Mouse (Mus musculus) hindbrain, embryonic 14.5 days (tissue): Measurements from ENCODE around the gene Pkig. TPM values are rescaled to one million over a fixed set of nuclear protein-coding genes. Genes with fewer than 3 reads are reported as not detected.

Experiments
- ATAC-seq: fragments of 200-750 bp; cut with Nextera tagmentation; 2 replicates; pipeline ENCODE4 v1.8.0; 2017; ENCODE audit warnings: moderate number of reproducible peaks, mild to moderate bottlenecking, moderate TSS enrichment, moderate library complexity; ENCODE audit not compliant: low FRiP score
- DNase-seq: peaks from one replicate; pipeline ENCODE4 v3.0.0-alpha.2; 2015; ENCODE audit warnings: low spot score
- H3K27ac ChIP-seq: fragments of 300-500 bp; sonication (generic); 2 replicates; pipeline ENCODE4 v1.5.1; 2014; ENCODE audit warnings: mild to moderate bottlenecking, moderate library complexity
- H3K27me3 ChIP-seq: fragments of 300-500 bp; sonication (generic); 2 replicates; pipeline ENCODE4 v1.6.1; 2014; ENCODE audit warnings: mild to moderate bottlenecking, low read length, mixed read lengths; ENCODE audit not compliant: control insufficient read depth, insufficient read depth
- H3K36me3 ChIP-seq: fragments of 300-500 bp; sonication (generic); replicated peaks from 2 replicates; pipeline ENCODE4 v1.6.1; 2014; ENCODE audit not compliant: control insufficient read depth, insufficient read depth
- H3K4me1 ChIP-seq: fragments of 300-500 bp; sonication (generic); replicated peaks from 2 replicates; pipeline ENCODE4 v1.6.1; 2014; ENCODE audit warnings: antibody characterized with exemption, low read length, mixed read lengths; ENCODE audit not compliant: control insufficient read depth, insufficient read depth
- H3K4me2 ChIP-seq: fragments of 300-500 bp; sonication (generic); replicated peaks from 2 replicates; pipeline ENCODE4 v1.6.1; 2014; ENCODE audit warnings: mild to moderate bottlenecking, moderate library complexity
- H3K4me3 ChIP-seq: fragments of 300-500 bp; sonication (generic); replicated peaks from 2 replicates; pipeline ENCODE4 v1.5.1; 2014; ENCODE audit warnings: mild to moderate bottlenecking, low read length
- H3K9ac ChIP-seq: fragments of 300-500 bp; sonication (generic); 2 replicates; pipeline ENCODE4 v1.6.1; 2014
- H3K9me3 ChIP-seq: fragments of 300-500 bp; sonication (generic); 2 replicates; pipeline ENCODE4 v1.6.1; 2016; ENCODE audit warnings: low read length; ENCODE audit not compliant: control insufficient read depth
- WGBS: fragments of 180-500 bp; shearing (Covaris S2); extraction: QIAGEN DNeasy Blood & Tissue Kit; methylation state at CpG from one replicate; pipeline ENCODE4 v1.1.7; 2014; 5-methylcytosine and 5-hydroxymethylcytosine counted together
- polyA plus RNA-seq: library from polyadenylated mRNA; unstranded; fragments of >200 nt; fragmentation: Nextera tagmentation; extraction: Ambion mirVana; gene quantifications from 2 replicates; pipeline ENCODE4 v1.2.1, GENCODE M21; 2014

Pkig gene
- polyA plus RNA-seq, result 107 and 117 TPM in 2 replicates

GRCm38 (mm10) chr2:163657975-163658886 lies at the start of gene Pkig:
Gene Pkig, plus strand, starts transcription at chr2:163658386.
- H3K4me3 ChIP-seq, result peak within 1 kb of the TSS; percentile 65
- peaks cover 6% of the 10 kb centered on the region; the same call in 1 of the 2 replicates for H3K4me1 ChIP-seq
- H3K36me3 ChIP-seq, result no peaks in the 10 kb centered on the region
- H3K27ac ChIP-seq, result peak within 1 kb of the TSS; percentile 60
- H3K9me3 ChIP-seq, result no peaks in the 10 kb centered on the region
- peak within 1 kb of the TSS; percentile 60 for H3K4me2 ChIP-seq
- DNase-seq (peak; percentile 90), ATAC-seq (peak; percentile 94)
- peak within 1 kb of the TSS; percentile 70 for H3K9ac ChIP-seq
- WGBS, result under 1% methylated on average over 71 of the region's 71 CpGs
- no peaks in the 10 kb centered on the region for H3K27me3 ChIP-seq

DNA sequence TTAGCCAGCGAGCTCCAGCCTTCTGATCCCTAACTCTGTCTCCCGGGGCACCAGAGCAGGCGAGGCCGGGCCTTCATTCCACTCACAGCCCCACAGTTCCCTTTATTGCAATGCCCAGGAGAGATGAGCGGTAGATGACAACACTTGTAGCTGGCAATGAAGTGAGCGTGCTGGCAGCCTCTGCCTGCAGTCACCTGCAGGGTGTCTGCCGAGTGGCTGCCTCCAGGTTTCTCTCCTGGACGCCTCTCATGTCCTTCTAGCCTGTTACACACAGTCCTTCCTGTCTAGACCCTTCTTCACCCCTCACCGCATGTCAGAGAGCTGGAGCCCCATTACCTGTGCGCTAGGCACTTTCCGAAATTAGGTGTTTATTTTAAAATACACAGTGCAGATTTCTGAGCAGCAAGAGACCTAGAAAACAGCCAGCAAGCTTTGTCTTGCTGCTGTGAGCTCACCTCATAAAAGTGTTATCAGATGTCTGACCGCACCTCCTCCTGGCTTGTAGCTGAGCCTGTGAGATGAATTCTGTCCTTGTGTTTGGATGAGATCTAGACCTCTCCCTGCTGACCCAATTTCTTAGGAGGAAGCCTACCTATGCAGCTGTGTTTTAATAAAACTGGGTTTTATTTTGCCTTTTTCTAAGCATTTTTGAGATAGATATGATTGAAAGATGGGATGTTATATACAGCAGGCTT lies 48.8 kb upstream of the Pkig start:
- no peaks in the 10 kb centered on the region for H3K4me1 ChIP-seq
- 88% methylated on average over 12 of the region's 12 CpGs for whole genome bisulfite sequencing

GRCm38 (mm10) chr2:163611176-163611575 lies 47.0 kb upstream of the Pkig start:
- Histone ChIP-seq H3K4me2 (no peak overlapping the region), H3K9ac (no peak overlapping the region), H3K36me3 (peaks cover 80% of the 10 kb centered on the region), H3K27me3 (no peaks in the 10 kb centered on the region), H3K4me3 (no peak overlapping the region), H3K27ac (no peak overlapping the region), H3K9me3 (no peaks in the 10 kb centered on the region), H3K4me1 (no peaks in the 10 kb centered on the region)
- no peak for ATAC-seq
- no peak for DNase-seq
- WGBS, result 85% methylated on average over 9 of the region's 9 CpGs

More for the DNA sequence above, 48.8 kb upstream of the Pkig start:
- H3K9ac ChIP-seq, result no peak overlapping the region
- H3K27ac ChIP-seq, result no peak overlapping the region
- ATAC-seq (no peak), DNase-seq (no peak)
- no peaks in the 10 kb centered on the region for H3K9me3 ChIP-seq
- H3K27me3 ChIP-seq, result no peaks in the 10 kb centered on the region
- H3K4me2 ChIP-seq, result no peak overlapping the region
- H3K36me3 ChIP-seq, result peaks cover 62% of the 10 kb centered on the region
- no peak overlapping the region for H3K4me3 ChIP-seq

- no peak for DNase-seq
- Histone ChIP-seq H3K4me1 (no peaks in the 10 kb centered on the region), H3K27ac (no peak overlapping the region), H3K36me3 (peaks cover 89% of the 10 kb centered on the region), H3K9me3 (no peaks in the 10 kb centered on the region), H3K27me3 (no peaks in the 10 kb centered on the region), H3K9ac (no peak overlapping the region), H3K4me2 (no peak overlapping the region), H3K4me3 (no peak overlapping the region)
- 96% methylated on average over 5 of the region's 5 CpGs for WGBS
- ATAC-seq, result no peak
Measured at GRCm38 (mm10) chr2:163613206-163613605, 45.0 kb upstream of the Pkig start.

- WGBS, result 91% methylated on average over 4 of the region's 4 CpGs
- Histone ChIP-seq H3K9ac (no peak overlapping the region), H3K36me3 (peaks cover 96% of the 10 kb centered on the region), H3K27ac (no peak overlapping the region), H3K9me3 (no peaks in the 10 kb centered on the region), H3K4me3 (no peak overlapping the region), H3K4me1 (no peaks in the 10 kb centered on the region), H3K27me3 (no peaks in the 10 kb centered on the region), H3K4me2 (no peak overlapping the region)
- ATAC-seq, result no peak
- no peak for DNase-seq
Measured at GRCm38 (mm10) chr2:163613990-163614389, 44.2 kb upstream of the Pkig start.

DNA sequence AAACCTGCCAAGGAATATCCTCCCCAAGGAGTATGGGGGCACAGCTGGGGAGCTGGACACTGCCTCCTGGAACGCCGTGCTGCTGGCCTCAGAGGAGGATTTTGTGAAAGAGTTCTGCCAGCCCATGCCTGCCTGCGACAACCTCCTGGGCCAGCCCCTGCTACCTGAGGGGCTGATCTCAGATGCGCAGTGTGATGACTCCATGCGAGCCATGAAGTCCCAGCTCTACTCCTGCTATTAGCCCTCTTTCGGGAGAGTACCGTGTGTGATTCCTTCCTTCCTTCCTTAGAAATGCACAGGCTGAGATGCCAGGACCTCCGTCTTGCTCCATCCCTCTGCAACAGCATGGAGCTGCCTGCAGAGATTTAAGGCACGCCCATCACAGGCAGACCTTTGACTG lies 42.8 kb upstream of the Pkig start:
- WGBS, result 91% methylated on average over 9 of the region's 9 CpGs
- no peak overlapping the region for H3K27ac ChIP-seq
- DNase-seq (no peak), ATAC-seq (no peak)
- H3K9me3 ChIP-seq, result no peaks in the 10 kb centered on the region
- H3K4me1 ChIP-seq, result no peaks in the 10 kb centered on the region
- no peaks in the 10 kb centered on the region for H3K27me3 ChIP-seq
- H3K4me2 ChIP-seq, result no peak overlapping the region
- peaks cover 97% of the 10 kb centered on the region for H3K36me3 ChIP-seq
- no peak overlapping the region for H3K9ac ChIP-seq
- no peak overlapping the region for H3K4me3 ChIP-seq

GRCm38 (mm10) chr2:163615906-163616651 lies 42.1 kb upstream of the Pkig start:
- no peak overlapping the region for H3K27ac ChIP-seq
- H3K4me1 ChIP-seq, result no peaks in the 10 kb centered on the region
- no peaks in the 10 kb centered on the region for H3K9me3 ChIP-seq
- no peaks in the 10 kb centered on the region for H3K27me3 ChIP-seq
- H3K4me3 ChIP-seq, result no peak overlapping the region
- H3K4me2 ChIP-seq, result no peak overlapping the region
- 91% methylated on average over 4 of the region's 4 CpGs for WGBS
- H3K36me3 ChIP-seq, result peaks cover 98% of the 10 kb centered on the region
- H3K9ac ChIP-seq, result no peak overlapping the region
- DNase-seq (no peak), ATAC-seq (no peak)

GRCm38 (mm10) chr2:163616652-163617227 lies 41.4 kb upstream of the Pkig start:
- Histone ChIP-seq H3K9me3 (no peaks in the 10 kb centered on the region), H3K9ac (no peak overlapping the region), H3K4me3 (no peak overlapping the region), H3K36me3 (peaks cover 96% of the 10 kb centered on the region), H3K27ac (no peak overlapping the region), H3K4me2 (no peak overlapping the region), H3K4me1 (no peaks in the 10 kb centered on the region), H3K27me3 (no peaks in the 10 kb centered on the region)
- ATAC-seq (no peak), DNase-seq (no peak)
- 76% methylated on average over 3 of the region's 3 CpGs for WGBS
